Mouse (Mus musculus): Measurements from ENCODE around the gene Macrod2. TPM values are rescaled to one million over a fixed set of nuclear protein-coding genes. Genes with fewer than 3 reads are reported as not detected.

Macrod2 gene
- polyA plus RNA-seq, 1 experiment from 2014 or later: 26.5 TPM

DNA sequence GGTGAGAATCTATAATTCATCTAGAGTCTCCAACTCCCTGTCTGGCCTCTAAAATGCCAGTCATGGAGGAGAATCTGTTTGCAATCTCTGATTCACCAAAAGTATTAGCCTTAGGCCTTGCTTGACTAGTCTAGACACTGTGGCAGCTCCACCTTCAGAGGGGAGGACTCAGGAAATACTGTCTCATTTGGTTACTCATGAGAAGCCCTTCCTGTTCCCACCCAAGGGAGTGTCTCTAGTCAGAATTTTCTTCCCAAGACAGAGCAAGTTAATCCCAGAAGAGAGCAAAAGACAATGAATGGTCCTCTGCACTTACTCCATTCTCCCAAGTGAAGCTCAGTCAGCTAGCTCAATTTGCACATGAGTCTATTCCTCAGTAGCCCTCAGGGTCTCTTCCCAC, 871.5 kb downstream of the Macrod2 start:
- Histone ChIP-seq H3K27ac (no peak overlapping the region), H3K36me3 (no peaks in the 10 kb centered on the region), H3K27me3 (ENCODE audit: insufficient read depth, poor library complexity, severe bottlenecking) (no peaks in the 10 kb centered on the region), H3K4me3 (no peak overlapping the region), H3K9me3 (no peaks in the 10 kb centered on the region), H3K4me1 (peaks cover 3% of the 10 kb centered on the region)
- DNase-seq (ENCODE audit: low spot score): no peak

DNA sequence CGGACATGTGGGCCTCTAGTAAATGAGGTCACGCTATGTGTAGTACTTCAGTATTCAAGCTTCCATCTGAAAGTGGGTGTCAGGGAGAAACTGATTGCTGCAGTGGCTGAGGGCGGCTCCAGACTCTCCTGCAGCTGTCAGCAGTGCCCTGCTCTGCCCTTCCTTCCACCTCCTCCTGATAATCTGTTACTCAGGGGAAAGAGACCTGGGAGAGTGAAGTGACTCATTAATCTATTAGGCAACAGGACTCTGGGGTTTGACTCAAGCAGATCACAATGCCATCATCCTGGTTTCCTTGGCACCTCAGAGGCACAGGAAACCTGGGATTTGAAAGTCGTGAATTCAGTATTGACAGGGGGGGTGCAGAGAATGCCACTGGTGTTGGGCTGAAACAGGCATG, 876.4 kb downstream of the Macrod2 start:
- peak; percentile 75 for DNase-seq (ENCODE audit: low spot score)
- H3K27me3 ChIP-seq (ENCODE audit: insufficient read depth, poor library complexity, severe bottlenecking): no peaks in the 10 kb centered on the region
- 13% methylated on average over 4 of the region's 4 CpGs for WGBS
- H3K4me1 ChIP-seq: peaks cover 11% of the 10 kb centered on the region
- no peak overlapping the region for H3K4me3 ChIP-seq
- H3K9me3 ChIP-seq: no peaks in the 10 kb centered on the region
- H3K27ac ChIP-seq: peak overlapping the region; percentile 13; the same call in 1 of the 2 replicates
- H3K36me3 ChIP-seq: no peaks in the 10 kb centered on the region

DNA sequence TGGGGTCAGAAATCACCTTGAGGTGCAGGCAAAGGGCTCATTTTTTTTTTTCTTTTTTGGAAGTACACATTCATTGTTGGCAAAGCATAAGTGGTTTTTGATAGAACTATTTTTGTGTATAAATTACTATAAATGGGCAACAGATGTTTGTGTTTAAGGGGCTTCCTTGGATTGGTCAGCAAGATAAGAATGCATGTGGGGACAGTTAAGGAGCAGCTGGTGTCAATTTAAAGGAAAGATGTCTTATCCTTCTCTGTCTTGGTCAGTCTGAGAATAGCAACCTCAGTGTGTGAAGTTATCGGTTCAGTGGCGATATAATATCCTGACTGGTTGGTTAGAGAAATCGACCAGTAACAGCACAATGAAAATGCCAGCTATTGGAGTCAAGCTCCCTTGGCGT, 877.9 kb downstream of the Macrod2 start:
- Histone ChIP-seq H3K27ac (no peak overlapping the region), H3K4me3 (no peak overlapping the region), H3K27me3 (ENCODE audit: insufficient read depth, poor library complexity, severe bottlenecking) (no peaks in the 10 kb centered on the region), H3K4me1 (peaks cover 11% of the 10 kb centered on the region), H3K36me3 (no peaks in the 10 kb centered on the region), H3K9me3 (no peaks in the 10 kb centered on the region)
- no peak for DNase-seq (ENCODE audit: low spot score)
- 77% methylated on average over 4 of the region's 4 CpGs for WGBS

DNA sequence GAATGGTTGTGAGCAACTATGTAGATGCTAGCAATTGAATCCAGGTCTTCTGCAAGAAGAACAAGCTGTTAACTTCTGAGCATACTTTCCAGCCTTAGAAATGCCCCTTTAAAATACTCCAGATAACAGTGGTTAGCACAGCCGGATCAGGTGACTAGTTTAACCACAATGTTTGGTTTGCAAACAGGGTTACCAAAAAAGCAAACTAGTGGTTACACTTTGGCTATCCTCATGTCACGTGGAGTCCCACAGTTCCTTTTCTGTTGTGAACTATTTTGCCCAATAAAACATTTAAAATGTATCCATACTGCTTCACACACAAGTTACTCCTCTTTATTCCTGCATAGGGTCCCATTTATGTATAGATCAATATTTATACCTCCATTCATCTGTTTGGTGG, 879.2 kb downstream of the Macrod2 start:
- DNase-seq (ENCODE audit: low spot score): no peak
- WGBS: 77% methylated on average over 2 of the region's 2 CpGs
- H3K9me3 ChIP-seq: no peaks in the 10 kb centered on the region
- H3K27me3 ChIP-seq (ENCODE audit: insufficient read depth, poor library complexity, severe bottlenecking): no peaks in the 10 kb centered on the region
- peaks cover 16% of the 10 kb centered on the region for H3K4me1 ChIP-seq
- H3K36me3 ChIP-seq: no peaks in the 10 kb centered on the region
- H3K4me3 ChIP-seq: no peak overlapping the region
- no peak overlapping the region for H3K27ac ChIP-seq

DNA sequence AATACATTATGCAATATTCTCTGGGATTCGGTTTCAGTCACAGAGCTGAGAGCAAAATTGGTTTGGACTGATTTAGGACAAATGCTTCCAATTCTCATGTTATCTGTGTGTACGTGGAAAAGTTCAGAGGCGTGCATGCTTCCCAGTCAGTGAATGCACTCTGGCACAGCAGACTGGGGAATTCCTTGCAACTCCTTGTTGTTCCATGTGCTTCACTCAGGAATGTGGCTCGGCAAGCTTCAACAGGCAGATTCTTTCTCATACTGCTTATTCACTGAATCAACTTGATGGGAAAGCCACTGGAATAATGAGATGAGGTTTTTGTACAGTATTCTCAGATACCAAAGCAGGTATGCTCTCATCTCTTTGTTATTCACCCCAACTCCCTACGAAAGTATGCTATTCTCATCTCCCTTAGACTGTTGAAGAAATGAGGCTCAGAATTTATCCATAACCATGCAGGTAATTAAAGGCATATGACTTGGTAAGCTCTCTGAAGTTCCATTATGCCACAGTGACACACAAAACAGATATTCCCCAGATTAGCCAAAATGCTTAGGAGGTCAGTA, 884.1 kb downstream of the Macrod2 start:
- H3K27ac ChIP-seq: peak overlapping the region; percentile 36; the same call in 1 of the 2 replicates
- H3K27me3 ChIP-seq (ENCODE audit: insufficient read depth, poor library complexity, severe bottlenecking): no peaks in the 10 kb centered on the region
- no peaks in the 10 kb centered on the region for H3K36me3 ChIP-seq
- H3K9me3 ChIP-seq: no peaks in the 10 kb centered on the region
- peak; percentile 76 for DNase-seq (ENCODE audit: low spot score)
- H3K4me1 ChIP-seq: peaks cover 8% of the 10 kb centered on the region; the same call in 1 of the 2 replicates
- no peak overlapping the region for H3K4me3 ChIP-seq
- 35% methylated on average over 5 of the region's 5 CpGs for WGBS

DNA sequence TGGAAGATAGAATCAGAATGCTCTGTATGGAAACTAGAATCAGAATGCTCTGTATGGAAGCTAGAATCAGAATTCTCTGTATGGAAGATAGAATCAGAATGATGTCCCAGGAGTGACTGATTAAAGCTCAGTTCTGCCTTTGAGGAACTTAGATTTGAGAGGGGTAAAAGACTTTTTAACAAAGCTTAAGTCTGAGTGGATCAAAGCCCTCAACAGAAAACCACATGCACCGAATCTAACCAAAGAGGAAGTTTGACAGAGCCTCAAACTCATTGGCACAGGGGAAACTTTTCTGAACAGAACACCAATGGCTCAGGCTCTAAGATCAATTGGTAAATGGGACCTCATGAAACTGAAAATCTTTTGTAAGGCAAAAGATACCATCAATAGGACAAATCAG, 885.7 kb downstream of the Macrod2 start:
- 84% methylated on average over 1 of the region's 1 CpGs for WGBS
- DNase-seq (ENCODE audit: low spot score): no peak
- Histone ChIP-seq H3K4me1 (peaks cover 8% of the 10 kb centered on the region; the same call in 1 of the 2 replicates), H3K9me3 (no peaks in the 10 kb centered on the region), H3K27ac (no peak overlapping the region), H3K27me3 (ENCODE audit: insufficient read depth, poor library complexity, severe bottlenecking) (no peaks in the 10 kb centered on the region), H3K4me3 (no peak overlapping the region), H3K36me3 (no peaks in the 10 kb centered on the region)

DNA sequence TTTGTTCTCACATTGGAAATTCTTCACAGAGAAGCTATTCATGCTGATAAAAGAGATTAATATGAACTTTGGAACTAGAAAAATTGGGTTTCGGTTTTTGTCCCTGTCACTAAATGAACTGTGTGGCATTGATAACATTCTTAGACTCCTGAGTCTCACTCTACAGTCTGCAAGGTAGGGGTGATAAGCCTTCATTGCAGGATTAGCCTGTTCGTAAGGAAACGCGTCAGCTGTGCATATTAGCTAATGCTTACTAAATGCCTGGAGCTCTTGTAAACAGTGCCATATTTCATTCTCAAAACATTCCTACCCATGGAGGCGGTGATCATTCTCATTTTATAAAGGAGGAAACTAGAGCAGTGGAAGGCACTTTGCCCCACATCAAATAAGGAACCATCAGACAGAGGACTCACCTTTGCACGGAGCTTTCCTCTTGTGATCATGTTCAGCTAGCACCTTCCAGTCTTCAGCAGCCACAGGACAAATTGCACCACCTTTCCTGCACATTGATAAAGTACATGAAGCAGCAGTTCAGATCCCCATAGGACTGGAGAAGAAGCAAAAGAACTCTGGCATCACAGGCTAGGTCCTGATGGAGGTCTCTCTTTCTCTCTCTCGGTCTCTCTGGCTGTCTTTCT, 891.1 kb downstream of the Macrod2 start:
- Histone ChIP-seq H3K36me3 (no peaks in the 10 kb centered on the region), H3K9me3 (no peaks in the 10 kb centered on the region), H3K27me3 (ENCODE audit: insufficient read depth, poor library complexity, severe bottlenecking) (no peaks in the 10 kb centered on the region), H3K27ac (no peak overlapping the region), H3K4me1 (peaks cover 17% of the 10 kb centered on the region), H3K4me3 (no peak overlapping the region)
- no peak for DNase-seq (ENCODE audit: low spot score)
- 60% methylated on average over 7 of the region's 7 CpGs for WGBS

DNA sequence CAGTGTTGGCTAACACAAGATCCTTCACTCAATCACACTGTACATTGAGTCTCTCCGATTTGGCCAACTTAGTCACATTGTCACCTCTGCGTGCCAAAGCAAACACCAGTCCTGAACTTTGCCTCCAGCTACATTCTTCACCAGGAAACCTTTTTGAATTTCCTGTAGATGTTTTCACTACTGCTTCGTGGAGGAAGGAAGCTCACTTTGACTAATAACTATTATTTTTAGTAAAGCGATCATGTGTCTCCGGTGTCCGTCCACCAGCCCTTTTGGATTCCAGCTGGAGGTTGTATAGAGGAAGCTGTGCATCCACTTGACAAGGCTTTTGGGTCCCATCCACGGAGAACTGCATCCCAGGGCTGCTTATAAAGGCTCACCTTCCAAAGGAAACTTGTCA, 893.4 kb downstream of the Macrod2 start:
- DNase-seq (ENCODE audit: low spot score): peak; percentile 71
- no peaks in the 10 kb centered on the region for H3K36me3 ChIP-seq
- peaks cover 17% of the 10 kb centered on the region for H3K4me1 ChIP-seq
- WGBS: 60% methylated on average over 7 of the region's 7 CpGs
- no peak overlapping the region for H3K27ac ChIP-seq
- H3K9me3 ChIP-seq: no peaks in the 10 kb centered on the region
- H3K27me3 ChIP-seq (ENCODE audit: insufficient read depth, poor library complexity, severe bottlenecking): no peaks in the 10 kb centered on the region
- no peak overlapping the region for H3K4me3 ChIP-seq

DNA sequence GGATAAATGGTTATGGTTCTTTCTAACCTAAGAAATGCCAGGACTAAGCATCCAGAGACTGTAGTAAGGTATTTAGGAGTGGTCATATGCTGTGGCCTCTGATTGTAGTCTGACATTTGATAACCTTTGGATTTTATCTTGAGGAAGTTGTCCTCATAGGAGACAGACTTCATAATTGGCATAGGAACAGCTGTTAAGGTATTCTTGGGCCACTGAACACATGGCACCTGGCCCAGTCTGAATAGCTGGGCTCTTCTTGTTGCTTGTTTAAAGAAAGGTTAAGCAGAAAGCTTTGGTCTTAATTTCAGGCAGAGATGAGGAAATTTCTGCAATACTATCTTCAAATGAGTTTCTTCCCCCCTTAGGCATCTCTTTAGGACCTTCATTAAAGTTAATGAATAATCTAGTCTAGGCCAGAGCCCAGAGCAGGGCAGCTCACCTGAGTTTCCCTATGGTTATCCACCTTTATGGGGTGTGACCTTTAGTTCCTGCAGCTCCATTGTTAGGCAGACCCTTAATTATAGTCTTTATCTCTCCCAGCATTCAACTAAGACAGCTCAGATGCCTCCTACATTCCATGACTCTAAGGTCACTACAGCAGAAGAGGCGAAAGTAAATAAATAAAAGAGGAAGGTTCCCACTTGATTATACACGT, 894.1 kb downstream of the Macrod2 start:
- Histone ChIP-seq H3K27me3 (ENCODE audit: insufficient read depth, poor library complexity, severe bottlenecking) (no peaks in the 10 kb centered on the region), H3K4me3 (no peak overlapping the region), H3K36me3 (no peaks in the 10 kb centered on the region), H3K4me1 (peaks cover 17% of the 10 kb centered on the region), H3K27ac (no peak overlapping the region), H3K9me3 (no peaks in the 10 kb centered on the region)
- no peak for DNase-seq (ENCODE audit: low spot score)
- 33% methylated on average over 2 of the region's 2 CpGs for WGBS

DNA sequence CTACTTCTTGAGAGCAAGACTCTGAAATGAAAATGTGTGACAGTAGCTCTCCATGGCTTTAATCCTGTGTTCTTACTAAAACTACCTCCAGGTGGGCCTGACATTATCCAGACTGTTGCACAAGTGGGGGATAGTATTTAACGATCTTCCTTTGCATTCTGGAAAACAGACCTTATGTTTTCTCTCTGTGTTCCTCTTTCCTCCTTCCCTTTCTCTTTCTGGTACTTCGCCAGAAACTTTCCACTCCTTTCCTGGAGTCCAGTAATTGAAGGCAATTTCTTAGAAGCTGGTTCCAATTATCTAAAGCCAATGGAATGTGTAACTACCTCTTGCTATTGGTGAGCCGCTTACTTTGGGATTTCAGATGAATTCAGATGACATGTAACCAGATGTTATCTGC, 897.7 kb downstream of the Macrod2 start:
- H3K27me3 ChIP-seq (ENCODE audit: insufficient read depth, poor library complexity, severe bottlenecking): no peaks in the 10 kb centered on the region
- no peak overlapping the region for H3K27ac ChIP-seq
- no peaks in the 10 kb centered on the region for H3K9me3 ChIP-seq
- WGBS: 47% methylated on average over 3 of the region's 3 CpGs
- DNase-seq (ENCODE audit: low spot score): no peak
- no peak overlapping the region for H3K4me3 ChIP-seq
- H3K36me3 ChIP-seq: no peaks in the 10 kb centered on the region
- peaks cover 14% of the 10 kb centered on the region for H3K4me1 ChIP-seq

DNA sequence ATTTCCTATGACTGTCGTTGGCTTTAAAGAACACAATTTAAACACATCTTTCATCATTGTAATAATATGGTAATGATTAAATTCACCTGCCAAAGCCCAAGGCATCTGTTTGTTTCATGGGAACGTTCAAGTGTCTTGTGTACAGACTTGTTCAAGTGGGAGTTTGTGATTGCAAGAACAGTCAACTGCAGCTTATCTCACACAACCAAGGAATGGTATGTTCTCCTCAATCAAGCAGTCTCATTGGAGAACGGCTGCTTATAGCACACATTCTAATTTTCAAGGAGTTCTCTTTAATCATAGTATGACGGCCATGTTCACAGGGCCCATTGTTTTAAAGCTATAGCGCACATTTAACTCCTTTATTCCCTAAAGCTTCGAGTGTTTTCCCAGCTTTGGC, 904.1 kb downstream of the Macrod2 start:
- Histone ChIP-seq H3K4me1 (peaks cover 6% of the 10 kb centered on the region; the same call in 1 of the 2 replicates), H3K9me3 (no peaks in the 10 kb centered on the region), H3K27ac (no peak overlapping the region), H3K4me3 (no peak overlapping the region), H3K27me3 (ENCODE audit: insufficient read depth, poor library complexity, severe bottlenecking) (no peaks in the 10 kb centered on the region), H3K36me3 (no peaks in the 10 kb centered on the region)
- DNase-seq (ENCODE audit: low spot score): no peak
- 70% methylated on average over 6 of the region's 6 CpGs for WGBS

DNA sequence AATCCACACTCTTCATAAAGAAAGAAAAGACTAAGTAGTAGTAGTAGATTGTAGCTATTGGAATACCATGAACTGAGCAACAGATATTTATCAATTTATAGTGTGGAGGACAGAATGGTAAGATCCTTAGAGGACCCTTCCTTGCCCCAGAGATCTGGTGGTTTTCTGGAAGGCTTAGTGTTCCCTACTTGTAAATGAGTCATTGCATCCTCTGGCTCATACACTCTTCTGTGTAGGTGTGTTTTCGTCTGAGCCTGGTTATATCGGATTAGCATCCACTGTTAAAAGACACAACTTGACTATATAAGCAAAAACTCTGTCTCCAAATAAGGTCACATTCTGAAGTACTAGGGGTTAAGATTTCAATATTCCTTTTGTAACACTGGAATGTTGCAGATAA, 905.9 kb downstream of the Macrod2 start:
- no peak for DNase-seq (ENCODE audit: low spot score)
- Histone ChIP-seq H3K27me3 (ENCODE audit: insufficient read depth, poor library complexity, severe bottlenecking) (no peaks in the 10 kb centered on the region), H3K9me3 (no peaks in the 10 kb centered on the region), H3K27ac (no peak overlapping the region), H3K4me1 (peaks cover 6% of the 10 kb centered on the region; the same call in 1 of the 2 replicates), H3K4me3 (no peak overlapping the region), H3K36me3 (no peaks in the 10 kb centered on the region)
- 91% methylated on average over 2 of the region's 2 CpGs for WGBS

DNA sequence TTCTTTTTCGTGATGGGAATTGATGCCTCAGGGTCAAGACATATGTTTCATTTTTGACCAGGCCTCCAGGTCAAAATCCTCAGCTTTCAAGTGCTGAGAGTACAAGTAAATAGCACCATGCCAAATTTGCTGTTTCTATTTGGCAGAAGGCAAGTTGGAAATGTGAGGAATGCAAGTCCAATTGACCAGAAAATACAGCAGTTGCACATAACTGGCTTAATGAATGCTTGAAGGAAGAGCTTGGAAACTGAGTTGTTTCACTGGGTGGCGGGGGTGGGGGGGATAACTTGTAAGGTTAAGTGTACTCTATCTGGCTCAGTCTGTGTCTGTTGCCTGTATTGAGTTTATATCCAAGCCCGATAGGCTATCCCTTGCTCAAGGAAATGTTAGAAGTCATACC, 913.3 kb downstream of the Macrod2 start:
- H3K4me1 ChIP-seq: peaks cover 15% of the 10 kb centered on the region; the same call in 1 of the 2 replicates
- WGBS: 80% methylated on average over 3 of the region's 3 CpGs
- no peaks in the 10 kb centered on the region for H3K36me3 ChIP-seq
- H3K27me3 ChIP-seq (ENCODE audit: insufficient read depth, poor library complexity, severe bottlenecking): no peaks in the 10 kb centered on the region
- H3K27ac ChIP-seq: no peak overlapping the region
- no peaks in the 10 kb centered on the region for H3K9me3 ChIP-seq
- DNase-seq (ENCODE audit: low spot score): no peak
- no peak overlapping the region for H3K4me3 ChIP-seq

All from heart, embryonic 10.5 days (tissue).